ENCODE assay signal across 30 mouse cellular contexts in the genomic region with DNA sequence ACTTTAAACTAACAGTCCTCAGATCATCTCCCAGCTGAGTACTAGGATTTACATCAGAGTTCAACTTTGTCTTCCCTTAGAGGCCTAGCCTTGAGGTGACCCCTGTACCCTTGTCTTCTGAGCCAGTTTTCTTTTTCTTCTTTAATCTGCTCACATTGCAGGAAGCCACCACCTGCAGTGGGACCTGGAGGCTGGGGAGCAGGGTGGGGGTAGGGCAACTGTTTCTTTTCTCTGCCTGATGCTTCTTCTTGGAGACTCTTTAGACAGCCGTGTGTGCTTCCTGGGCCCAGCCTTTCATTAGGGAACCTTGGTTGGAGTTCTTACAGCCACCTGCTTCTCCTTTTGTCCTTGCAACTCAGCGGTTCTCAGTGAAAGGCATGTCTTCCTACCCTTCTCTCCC. TPM values are rescaled to one million over a fixed set of nuclear protein-coding genes. Genes with fewer than 3 reads are reported as not detected.
DNase-seq lines count a peak whose midpoint lies in the region; ATAC-seq and TF ChIP-seq lines count a peak whose summit lies in the region.
"Had no signal": no experiment of that assay in that cellular context is flagged by ENCODE, and none has a peak within 500 bp of the region (broad histone marks: within the 10 kb centered on the region; RNA-seq: fewer than 3 reads in every experiment).

No protein-coding gene starts in this region.

- WGBS in lung, adult 2 months, result 67% methylated on average over 2 of the region's 2 CpGs
- WGBS in intestine, postnatal 0 days, result 72% methylated on average over 2 of the region's 2 CpGs

- no peak overlapping the region for H3K4me2 ChIP-seq in intestine, postnatal 0 days (replicated peaks; ENCODE audit: low read depth)
- H3K4me2 ChIP-seq: embryonic facial prominence, embryonic 13.5 days; forebrain, embryonic 13.5 days; heart, embryonic 12.5 days; heart, embryonic 15.5 days; hindbrain, embryonic 15.5 days had no signal

- no peaks in the 10 kb centered on the region for H3K9me3 ChIP-seq in ES-Bruce4 (replicated peaks; ENCODE audit: control insufficient read depth, insufficient read depth, low read length, poor library complexity, severe bottlenecking)
- H3K9me3 ChIP-seq in intestine, postnatal 0 days (ENCODE audit: control insufficient read depth), result no peaks in the 10 kb centered on the region
- H3K9me3 ChIP-seq: embryonic facial prominence, embryonic 10.5 days; embryonic facial prominence, embryonic 13.5 days; forebrain, embryonic 13.5 days; heart, embryonic 12.5 days; heart, embryonic 15.5 days; hindbrain, embryonic 15.5 days had no signal

- TF ChIP-seq CTCF in ES-Bruce4 (IDR thresholded peaks at IDR 0.05; ENCODE audit: low read depth, low read length), result no peak
- no peak for TF ChIP-seq CTCF in lung, adult 2 months (IDR thresholded peaks at IDR 0.05; ENCODE audit: insufficient read depth, low read length)
- TF ChIP-seq CTCF in intestine, postnatal 0 days (IDR thresholded peaks at IDR 0.05; ENCODE audit: low read depth), result no peak

- no peak for ATAC-seq in intestine, postnatal 0 days
- ATAC-seq: CD4-positive, CD25-positive, alpha-beta regulatory T cell, adult 4 months; forebrain, embryonic 13.5 days; Patski had no signal

- H3K27me3 ChIP-seq in ES-Bruce4 (ENCODE audit: control insufficient read depth, insufficient read depth, low read length, poor library complexity, severe bottlenecking), result no peaks in the 10 kb centered on the region
- H3K27me3 ChIP-seq in intestine, postnatal 0 days (replicated peaks; ENCODE audit: control insufficient read depth, insufficient read depth, low read length), result no peaks in the 10 kb centered on the region
- H3K27me3 ChIP-seq: embryonic facial prominence, embryonic 13.5 days; forebrain, embryonic 13.5 days; heart, embryonic 12.5 days; heart, embryonic 15.5 days; hindbrain, embryonic 15.5 days; Patski had no signal

- no peak for TF ChIP-seq POLR2A in ES-Bruce4 (IDR thresholded peaks at IDR 0.05; ENCODE audit: insufficient read depth, low read length)
- TF ChIP-seq POLR2A in lung, adult 2 months (IDR thresholded peaks at IDR 0.05; ENCODE audit: borderline replicate concordance, extremely low read depth, low read depth, low read length), result no peak

- no peak overlapping the region for H3K9ac ChIP-seq in ES-Bruce4 (ENCODE audit: low read depth, poor library complexity, severe bottlenecking)
- H3K9ac ChIP-seq in intestine, postnatal 0 days (ENCODE audit: low read depth, low read length), result no peak overlapping the region
- H3K9ac ChIP-seq: embryonic facial prominence, embryonic 13.5 days; forebrain, embryonic 13.5 days; heart, embryonic 12.5 days; heart, embryonic 15.5 days; hindbrain, embryonic 15.5 days had no signal

- TF ChIP-seq EP300 in ES-Bruce4 (IDR thresholded peaks at IDR 0.05; ENCODE audit: insufficient read depth, low read depth, low read length), result 0 out of 2 replicates have a peak, but pooled peaks have one; percentile 60

- no peak overlapping the region for H3K27ac ChIP-seq in ES-Bruce4 (ENCODE audit: insufficient read depth, low read length)
- no peak overlapping the region for H3K27ac ChIP-seq in intestine, postnatal 0 days (ENCODE audit: low read depth, low read length)
- H3K27ac ChIP-seq: embryonic facial prominence, embryonic 10.5 days; embryonic facial prominence, embryonic 13.5 days; forebrain, embryonic 13.5 days; heart, embryonic 15.5 days; hindbrain, embryonic 15.5 days had no signal

- no peaks in the 10 kb centered on the region for H3K36me3 ChIP-seq in ES-Bruce4 (ENCODE audit: control insufficient read depth, insufficient read depth, low read length, poor library complexity, severe bottlenecking)
- H3K36me3 ChIP-seq in intestine, postnatal 0 days (ENCODE audit: control insufficient read depth, insufficient read depth), result no peaks in the 10 kb centered on the region
- H3K36me3 ChIP-seq: embryonic facial prominence, embryonic 10.5 days; embryonic facial prominence, embryonic 13.5 days; heart, embryonic 12.5 days; heart, embryonic 15.5 days; hindbrain, embryonic 15.5 days had no signal

- H3K4me3 ChIP-seq in ES-Bruce4 (ENCODE audit: low read depth, low read length), result no peak overlapping the region
- H3K4me3 ChIP-seq in lung, adult 2 months (replicated peaks; ENCODE audit: extremely low read depth, low read depth, low read length), result no peak overlapping the region
- H3K4me3 ChIP-seq in intestine, postnatal 0 days (ENCODE audit: low read depth, low read length), result no peak overlapping the region
- H3K4me3 ChIP-seq: embryonic facial prominence, embryonic 10.5 days; embryonic facial prominence, embryonic 13.5 days; erythroblast, embryonic 14.5 days; forebrain, embryonic 13.5 days; heart, embryonic 12.5 days; heart, embryonic 15.5 days; hindbrain, embryonic 15.5 days had no signal

- peaks cover 2% of the 10 kb centered on the region for H3K4me1 ChIP-seq in ES-Bruce4 (ENCODE audit: control insufficient read depth, insufficient read depth, low read length)
- H3K4me1 ChIP-seq in lung, adult 2 months (ENCODE audit: control insufficient read depth, insufficient read depth, low read length), result no peaks in the 10 kb centered on the region
- H3K4me1 ChIP-seq in intestine, postnatal 0 days (replicated peaks; ENCODE audit: control insufficient read depth, insufficient read depth, low read length), result no peaks in the 10 kb centered on the region
- H3K4me1 ChIP-seq: forebrain, embryonic 13.5 days; heart, embryonic 12.5 days; heart, embryonic 15.5 days; hindbrain, embryonic 15.5 days had no signal

- DNase-seq in R1 (ENCODE audit: low read depth, low spot score), result peak; percentile 40
- DNase-seq in thymus, postnatal 0 days (ENCODE audit: low spot score), result peak; percentile 58
- peak; percentile 69 for DNase-seq in thymus, postnatal 25 days
- no peak for DNase-seq in adrenal gland, adult (ENCODE audit: inconsistent age in 2 of 2, low spot score in 1 of 2)
- no peak for DNase-seq in lung, adult 2 months
- no peak for DNase-seq in cerebellum, adult 8-10 months
- DNase-seq: adrenal gland, adult 8-10 months; adrenal gland, postnatal 36 days; cerebellum, adult 18-20 months; cerebellum, adult 9-11 months; cerebellum, postnatal 25 days; embryo, embryonic 11 days; gastrocnemius, postnatal 25 days; heart, adult 18-20 months; heart, postnatal 10 days; heart, postnatal 36 days had no signal

RNA-seq across cellular contexts. Expression of a gene that starts 42.8 kb away (rescaled TPM):
- polyA plus RNA-seq in ES-Bruce4 (2011; ENCODE audit: insufficient read depth, insufficient read length, low read depth, missing spikeins), result 320 and 329 TPM in 2 replicates
- polyA plus RNA-seq in thymus, postnatal 0 days (2015; fragmentation: Nextera tagmentation; extraction: Ambion mirVana), result 436 and 485 TPM in 2 replicates
- polyA plus RNA-seq in lung, adult 2 months (2012; rRNA removed), result 35.4 and 61.4 TPM in 2 replicates
- 534 and 563 TPM in 2 replicates for polyA plus RNA-seq in intestine, postnatal 0 days (2015; fragmentation: Nextera tagmentation; extraction: Ambion mirVana)

RNA-seq across cellular contexts. Expression of a gene that starts 57.2 kb away (rescaled TPM):
- polyA plus RNA-seq in ES-Bruce4 (2011; ENCODE audit: insufficient read depth, insufficient read length, low read depth, missing spikeins), result not detected in 2 replicates
- not detected in 2 replicates for polyA plus RNA-seq in thymus, postnatal 0 days (2015; fragmentation: Nextera tagmentation; extraction: Ambion mirVana)
- not detected in 2 replicates for polyA plus RNA-seq in lung, adult 2 months (2012; rRNA removed)
- not detected in 2 replicates for polyA plus RNA-seq in intestine, postnatal 0 days (2015; fragmentation: Nextera tagmentation; extraction: Ambion mirVana)
- polyA plus RNA-seq: C2C12; CD4-positive, CD25-positive, alpha-beta regulatory T cell, adult 4 months; embryonic facial prominence, embryonic 10.5 days; embryonic facial prominence, embryonic 13.5 days; erythroblast, embryonic 14.5 days; gonadal fat pad, adult 2 months; heart, embryonic 12.5 days; heart, embryonic 15.5 days; intestine, embryonic 14.5 days; Patski had no signal

Comparison
In these comparisons a context has a peak if more than half of its experiments do, and no peak if none do; other contexts are left out.
1. DNase-seq: peak in R1 (single experiment), thymus, postnatal 0 days (single experiment) and thymus, postnatal 25 days (single experiment); none in adrenal gland, adult (0 of 2), lung, adult 2 months (single experiment) and cerebellum, adult 8-10 months (single experiment).